Mouse (Mus musculus) retina, postnatal 7 days (tissue): ENCODE measurements around the gene Arhgap15.

ENCODE experiments used
- DNase-seq: peaks from one replicate; pipeline ENCODE4 v3.0.0-alpha.2; 2012; ENCODE audit warnings: low read depth, low spot score

Arhgap15 gene

GRCm38 (mm10) chr2:44438070-44438469 lies 689.4 kb downstream of the Arhgap15 start:
- DNase-seq = no peak

GRCm38 (mm10) chr2:44444938-44445337 lies 696.3 kb downstream of the Arhgap15 start:
- no peak for DNase-seq
